Mouse (Mus musculus) C2C12 (cell line): ENCODE data around the gene L1td1.

Experiments
- CEBPB ChIP-seq: IDR thresholded peaks from one replicate; pipeline ENCODE4 v1.6.1; 2011; ENCODE audit warnings: low read depth, mild to moderate bottlenecking, control low read depth, moderate library complexity
- CTCF ChIP-seq: IDR thresholded peaks from one replicate; pipeline ENCODE4 v1.5.1; 2011; ENCODE audit not compliant: control insufficient read depth, insufficient read depth, insufficient read length
- FOSL1 ChIP-seq: IDR thresholded peaks from one replicate; pipeline ENCODE4 v1.8.0; 2011; ENCODE audit warnings: mild to moderate bottlenecking, low read length; ENCODE audit not compliant: poor library complexity, insufficient read depth, severe bottlenecking
- MAX ChIP-seq: IDR thresholded peaks from one replicate; pipeline ENCODE4 v1.6.1; 2011; ENCODE audit warnings: mild to moderate bottlenecking, control low read depth
- MYOD1 ChIP-seq: IDR thresholded peaks from one replicate; pipeline ENCODE4 v1.6.1; 2011; ENCODE audit warnings: low read depth; ENCODE audit not compliant: control insufficient read depth, insufficient read length
- MYOG ChIP-seq: IDR thresholded peaks from one replicate; pipeline ENCODE4 v1.6.1; 2011; ENCODE audit not compliant: control insufficient read depth, insufficient read length; ENCODE audit errors: extremely low read depth
- USF1 ChIP-seq: IDR thresholded peaks from one replicate; pipeline ENCODE4 v1.6.1; 2011; ENCODE audit warnings: low read depth, mild to moderate bottlenecking, control low read depth, moderate library complexity

GRCm38 (mm10) chr4:98722454-98722853, 4.1 kb upstream of the L1td1 start:
- TF ChIP-seq CTCF, result no peak
- no peak for TF ChIP-seq USF1
- no peak for TF ChIP-seq MAX
- TF ChIP-seq MYOD1, result no peak
- TF ChIP-seq MYOG, result no peak
- no peak for TF ChIP-seq CEBPB
- no peak for TF ChIP-seq FOSL1
